Mouse (Mus musculus): Measurements from ENCODE around the gene Nbl1.

The Nbl1 gene

DNA sequence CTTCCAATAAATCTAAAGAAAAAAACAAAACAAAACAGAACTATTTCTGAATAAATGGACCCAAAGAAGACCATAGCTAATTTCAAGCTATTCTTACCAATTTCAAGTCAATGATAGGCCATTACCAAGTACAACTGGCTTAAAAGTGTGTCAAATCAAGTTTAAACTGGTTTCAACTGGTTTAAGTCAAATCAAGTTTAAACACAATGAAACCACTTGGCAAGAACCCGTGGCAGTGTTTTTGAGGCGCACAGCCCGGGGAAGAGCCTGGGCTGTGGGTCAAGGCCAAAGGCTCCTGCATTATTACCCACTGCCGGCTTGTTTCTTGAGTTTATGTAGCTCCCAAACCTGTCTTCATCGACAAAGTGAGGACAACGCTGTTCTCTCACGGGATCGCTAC lies 7.5 kb upstream of the Nbl1 start:
- in situ Hi-C loops (cut with MboI, MseI) = no loop called here

DNA sequence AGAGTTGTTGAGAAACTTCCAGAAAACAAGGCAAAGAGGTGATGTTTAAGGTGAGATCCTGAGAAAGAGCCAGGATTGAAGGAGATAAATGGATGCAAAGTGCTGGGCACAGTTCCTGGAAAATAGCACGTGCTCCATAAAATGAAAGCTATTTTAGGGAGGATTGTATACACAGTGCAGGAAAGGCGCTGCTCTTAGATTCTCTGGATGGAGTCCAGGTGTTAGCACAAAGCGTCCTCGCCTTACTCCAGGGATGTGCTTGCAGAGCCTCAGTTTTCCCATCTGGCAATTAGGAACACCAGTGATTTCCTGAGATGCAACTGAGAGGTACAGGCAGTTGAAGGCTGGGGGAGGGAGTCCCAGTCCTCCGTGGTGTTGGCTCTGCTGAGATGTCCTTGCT lies 3.4 kb upstream of the Nbl1 start:
- in situ Hi-C loops (cut with MboI, MseI) = no loop called here

DNA sequence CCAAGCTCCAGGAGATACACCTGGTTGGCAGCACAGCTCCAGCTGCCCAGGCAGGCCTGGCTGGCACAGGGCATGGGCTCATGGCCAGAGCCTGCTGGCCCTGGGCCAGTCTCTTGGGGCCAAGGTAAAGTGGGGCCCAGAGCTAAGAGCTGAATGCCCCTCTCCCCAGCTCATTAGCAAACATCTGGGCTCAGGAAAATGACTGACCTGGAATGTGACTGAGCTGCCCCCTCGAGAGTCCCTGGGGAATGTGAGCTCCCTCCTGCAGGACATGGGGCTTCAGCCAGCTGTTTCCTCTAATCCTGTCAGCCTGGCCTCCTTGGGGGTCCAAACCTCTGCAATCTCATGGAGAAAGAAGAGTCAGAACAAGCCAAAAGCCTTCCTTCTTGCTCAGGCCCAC lies 2.6 kb upstream of the Nbl1 start:
- in situ Hi-C loops (cut with MboI, MseI) = no loop called here

DNA sequence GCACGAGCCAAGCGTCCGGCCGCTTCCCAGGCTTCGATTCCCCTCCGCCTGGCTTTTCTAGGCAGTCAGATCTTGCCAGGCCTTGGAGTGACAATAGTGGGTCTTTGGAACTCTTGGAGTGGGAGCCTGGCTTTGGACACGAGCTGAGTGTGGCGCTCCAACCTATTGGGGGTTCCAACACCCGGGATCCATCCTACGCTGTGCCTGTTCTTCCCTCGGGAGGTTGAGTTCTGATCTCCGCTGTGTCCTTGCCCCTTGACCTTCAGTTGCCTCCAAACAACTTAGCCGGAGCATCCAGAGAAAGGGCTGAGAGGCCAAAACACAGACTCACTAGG lies 370 bp upstream of the Nbl1 start:
- in situ Hi-C loops (cut with MboI, MseI) = no loop called here

DNA sequence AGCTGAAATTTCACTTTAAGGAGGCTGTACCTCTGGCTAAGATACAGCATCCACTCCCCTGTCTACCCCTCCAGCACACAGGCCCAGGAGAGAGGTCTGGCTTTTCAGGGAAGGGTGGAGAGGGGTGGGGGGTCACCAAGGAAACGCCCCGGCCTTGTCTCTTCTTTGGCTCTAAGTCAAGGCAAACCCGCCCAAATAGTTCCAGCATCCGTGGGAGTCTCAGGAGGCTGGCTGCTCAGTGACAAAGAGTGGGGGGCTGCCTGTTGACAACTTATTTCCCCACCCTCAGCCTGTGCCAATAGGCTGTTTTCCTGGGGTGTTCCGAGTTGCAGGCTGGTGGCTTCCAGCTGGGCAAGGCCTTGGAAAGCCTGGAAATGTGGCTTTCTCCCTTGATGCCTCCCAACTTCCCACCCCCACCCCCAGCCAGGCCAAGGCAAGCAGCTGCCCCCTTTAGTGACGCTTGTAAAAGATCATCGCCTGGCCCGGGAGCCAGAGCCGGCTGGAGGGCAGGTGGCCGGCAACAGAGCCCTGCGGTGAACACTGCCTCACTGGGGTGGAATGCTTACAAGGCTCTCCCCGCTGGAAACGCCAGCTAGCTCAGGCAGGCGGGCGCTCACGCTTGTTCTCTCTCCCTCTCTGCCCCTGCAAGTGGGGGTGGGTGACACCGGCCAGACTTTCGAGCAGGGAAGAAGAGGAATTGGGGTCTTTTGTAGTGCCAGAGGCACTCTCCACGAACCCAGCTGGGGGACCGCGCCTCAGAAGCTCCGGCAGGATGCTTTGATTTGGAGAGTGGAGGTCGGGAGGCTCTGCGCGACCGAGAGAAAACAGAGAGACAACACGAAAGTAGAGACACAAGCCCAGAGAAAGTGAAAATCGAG lies 1.1 kb downstream of the Nbl1 start:
- in situ Hi-C loops (cut with MboI, MseI) = no loop called here

DNA sequence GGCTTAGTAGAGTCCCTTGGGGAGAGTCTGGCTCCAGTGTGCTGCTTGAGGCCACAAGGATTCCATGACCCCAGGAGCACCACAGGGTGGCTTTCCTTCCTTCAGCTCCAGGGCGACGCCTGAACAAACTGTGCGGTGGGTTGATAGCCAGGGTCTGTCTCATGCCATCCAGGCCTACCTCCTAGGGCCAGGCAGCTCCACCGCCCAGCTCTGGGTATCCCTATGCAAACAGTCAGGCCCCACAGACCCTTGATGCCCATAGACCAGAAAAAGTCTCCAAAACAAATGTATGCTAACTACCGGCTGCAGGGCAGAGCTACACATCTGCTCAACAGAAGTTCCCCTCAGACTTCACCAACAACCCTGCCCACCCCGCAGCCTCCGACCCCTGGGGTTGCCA lies 1.7 kb downstream of the Nbl1 start:
- in situ Hi-C loops (cut with MboI, MseI) = no loop called here

DNA sequence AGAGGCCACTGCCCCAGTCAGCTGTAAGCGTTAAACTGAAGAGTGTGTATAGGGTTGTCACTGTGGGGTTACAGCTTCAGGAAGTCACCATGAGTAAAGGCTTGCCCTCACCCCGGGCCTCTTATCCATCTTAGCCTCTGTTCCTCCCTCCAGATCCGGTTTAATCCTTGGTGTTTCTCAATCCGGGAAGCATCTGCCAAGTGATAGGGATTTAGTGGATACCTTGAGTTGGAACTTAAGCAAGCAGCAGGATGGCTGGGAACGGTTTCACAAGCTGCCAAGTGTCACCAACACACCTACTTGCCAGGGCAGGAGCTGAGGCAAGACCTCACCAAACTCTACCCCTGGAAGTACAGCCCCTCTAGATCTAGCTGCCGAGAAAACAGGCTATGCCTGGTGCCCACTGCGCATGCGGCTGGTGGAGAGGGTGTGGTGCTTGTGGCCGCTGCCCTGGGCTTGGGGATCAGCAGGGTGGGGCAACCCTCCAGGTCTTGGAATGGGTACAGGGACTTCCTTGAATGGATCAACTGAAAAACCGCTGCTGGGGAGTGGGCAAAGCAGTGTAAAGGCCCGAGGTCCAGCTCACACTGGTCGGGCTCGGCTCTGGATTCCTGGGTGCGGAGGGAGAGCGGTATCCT lies 2.4 kb downstream of the Nbl1 start:
- in situ Hi-C loops (cut with MboI, MseI) = no loop called here

DNA sequence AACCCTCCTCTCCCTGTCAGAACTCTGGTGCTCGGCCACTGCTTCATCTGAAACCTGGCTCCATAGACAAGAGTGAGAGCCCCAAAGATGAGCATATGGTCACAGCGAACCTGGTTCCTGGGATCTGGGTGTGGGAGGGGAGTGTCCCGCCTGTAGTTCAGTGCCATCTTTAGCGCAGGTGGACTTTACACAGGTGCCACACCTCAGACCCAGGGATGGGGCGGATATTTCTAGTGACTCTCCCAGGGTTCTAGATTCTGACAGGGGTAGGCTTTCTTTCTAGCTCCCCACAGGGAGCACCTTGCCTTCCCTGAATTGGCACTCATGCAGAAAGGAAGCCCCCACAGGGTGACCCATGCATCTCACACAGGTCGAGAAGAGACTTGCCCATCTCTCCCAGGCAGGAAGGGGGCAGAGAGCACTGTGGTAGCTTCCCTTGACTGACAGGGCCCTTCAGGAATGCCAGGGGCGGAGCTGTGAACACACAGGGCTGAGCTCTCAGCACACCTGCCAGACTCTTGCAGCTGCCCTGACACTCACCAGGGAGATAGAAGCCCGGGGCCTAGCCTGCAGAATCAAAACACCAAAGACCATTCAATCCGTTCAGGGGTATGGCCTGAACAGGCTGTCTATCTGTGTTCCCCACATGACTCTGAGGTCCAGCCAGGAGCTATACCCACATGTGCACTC lies 3.7 kb downstream of the Nbl1 start:
- in situ Hi-C loops (cut with MboI, MseI) = loop anchor here (5.0 to 10.0 kb wide), 2 partner anchors 133 to 226 kb away; partner anchors contain the start of genes Akr7a5 and Pqlc2

DNA sequence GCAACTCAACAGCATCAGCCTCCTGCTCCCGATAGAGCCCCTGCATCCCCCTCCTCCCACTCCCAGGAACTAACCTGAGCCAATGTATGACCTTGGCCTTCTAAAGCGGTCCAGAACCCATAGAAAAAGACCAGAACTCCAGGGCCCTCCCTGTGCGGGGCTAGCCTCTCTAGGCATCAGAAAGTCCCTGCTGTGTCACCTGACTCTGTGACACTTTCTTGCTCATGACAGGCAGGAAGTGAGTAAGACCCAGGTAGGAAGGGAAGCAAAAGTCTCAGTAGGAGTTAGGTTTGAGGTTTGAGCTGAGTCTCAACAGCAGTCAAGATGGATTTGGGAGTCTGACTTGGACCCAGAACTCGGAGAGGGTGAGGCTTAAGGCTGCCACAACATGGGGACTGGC lies 5.8 kb downstream of the Nbl1 start:
- in situ Hi-C loops (cut with MboI, MseI) = loop anchor here (5.0 to 10.0 kb wide), 2 partner anchors 135 to 228 kb away; partner anchors contain the start of genes Akr7a5 and Pqlc2

DNA sequence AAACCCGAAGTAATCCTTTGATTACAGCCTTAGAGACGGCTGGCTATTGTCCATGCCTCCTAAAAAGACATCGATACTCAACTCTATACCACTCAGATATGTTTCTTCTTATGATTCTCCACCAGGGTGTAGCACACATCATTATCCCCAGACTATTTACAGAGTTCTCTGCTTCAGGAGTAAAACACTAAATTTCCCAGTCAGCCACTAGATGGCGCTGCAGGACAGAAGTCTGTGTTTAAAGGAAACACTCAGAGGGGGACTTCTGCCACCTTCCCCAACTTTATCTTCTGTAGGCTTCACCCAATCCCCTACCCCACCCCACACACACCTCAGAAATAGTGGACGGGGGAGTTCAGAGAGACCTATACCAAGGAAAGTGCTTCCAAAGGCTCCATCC lies 6.8 kb downstream of the Nbl1 start:
- in situ Hi-C loops (cut with MboI, MseI) = loop anchor here (5.0 to 10.0 kb wide), 2 partner anchors 136 to 229 kb away; partner anchors contain the start of genes Akr7a5 and Pqlc2

DNA sequence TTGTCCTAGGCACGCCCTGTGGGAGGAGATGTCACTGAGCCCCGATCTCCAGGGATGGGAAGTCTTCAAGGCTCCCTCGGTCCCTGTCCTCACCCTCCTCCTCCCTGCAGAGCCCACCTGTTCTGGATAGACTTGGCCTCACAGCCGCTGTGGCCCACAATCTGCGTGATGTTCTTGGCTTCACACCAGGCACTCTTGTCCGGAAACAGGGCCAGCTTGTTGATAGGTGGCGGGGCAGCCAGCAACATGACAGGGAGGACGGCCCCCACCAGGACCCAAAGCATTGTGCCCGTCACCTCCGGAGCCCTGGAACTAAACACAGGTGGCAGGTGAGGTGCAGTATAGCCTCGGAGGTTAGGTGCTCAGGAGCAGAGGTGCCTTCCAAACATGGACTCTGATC lies 7.5 kb downstream of the Nbl1 start:
- in situ Hi-C loops (cut with MboI, MseI) = loop anchor here (5.0 to 10.0 kb wide), 2 partner anchors 137 to 229 kb away; partner anchors contain the start of genes Akr7a5 and Pqlc2

DNA sequence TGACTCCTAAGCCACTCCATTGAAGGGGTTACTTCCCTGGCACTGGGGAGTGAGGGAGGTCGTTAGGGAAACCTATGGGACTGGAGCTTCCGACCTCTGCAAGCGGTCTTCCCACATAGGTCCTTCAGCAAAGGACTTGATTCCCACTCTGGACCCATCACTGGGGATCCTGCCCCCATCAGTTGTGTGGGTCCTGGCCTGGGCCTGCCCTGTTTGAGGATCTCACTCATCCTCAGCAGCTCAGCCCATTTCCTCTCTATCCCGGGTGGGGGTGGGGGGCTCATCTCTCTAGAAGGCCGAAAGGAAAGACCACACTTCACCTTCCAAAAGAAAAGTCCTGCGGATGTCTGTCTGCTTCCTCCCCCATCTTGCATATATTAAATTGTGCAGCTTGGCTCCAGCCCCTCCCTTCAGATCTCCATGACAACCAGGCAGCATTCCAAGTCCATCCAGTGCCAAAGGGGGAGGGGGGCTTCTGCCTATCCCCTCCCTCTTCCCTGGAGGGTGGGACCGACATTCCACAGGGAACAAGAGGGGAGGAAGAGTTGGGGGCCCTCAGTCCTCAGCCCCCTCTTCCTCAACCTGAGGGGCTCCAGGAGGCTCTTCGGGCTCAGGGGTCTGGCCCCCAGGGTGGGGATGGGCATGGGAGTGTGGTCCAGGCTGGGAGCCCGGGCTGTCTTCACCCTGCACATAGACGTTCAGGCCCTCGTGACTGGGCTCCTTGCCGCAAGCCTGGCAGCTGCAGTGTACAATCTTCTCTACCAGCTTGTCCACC lies 9.8 kb downstream of the Nbl1 start:
- in situ Hi-C loops (cut with MboI, MseI) = loop anchor here (10.0 kb wide), 1 partner anchor 232 kb away; the partner anchor contains the start of genes Akr7a5 and Pqlc2

DNA sequence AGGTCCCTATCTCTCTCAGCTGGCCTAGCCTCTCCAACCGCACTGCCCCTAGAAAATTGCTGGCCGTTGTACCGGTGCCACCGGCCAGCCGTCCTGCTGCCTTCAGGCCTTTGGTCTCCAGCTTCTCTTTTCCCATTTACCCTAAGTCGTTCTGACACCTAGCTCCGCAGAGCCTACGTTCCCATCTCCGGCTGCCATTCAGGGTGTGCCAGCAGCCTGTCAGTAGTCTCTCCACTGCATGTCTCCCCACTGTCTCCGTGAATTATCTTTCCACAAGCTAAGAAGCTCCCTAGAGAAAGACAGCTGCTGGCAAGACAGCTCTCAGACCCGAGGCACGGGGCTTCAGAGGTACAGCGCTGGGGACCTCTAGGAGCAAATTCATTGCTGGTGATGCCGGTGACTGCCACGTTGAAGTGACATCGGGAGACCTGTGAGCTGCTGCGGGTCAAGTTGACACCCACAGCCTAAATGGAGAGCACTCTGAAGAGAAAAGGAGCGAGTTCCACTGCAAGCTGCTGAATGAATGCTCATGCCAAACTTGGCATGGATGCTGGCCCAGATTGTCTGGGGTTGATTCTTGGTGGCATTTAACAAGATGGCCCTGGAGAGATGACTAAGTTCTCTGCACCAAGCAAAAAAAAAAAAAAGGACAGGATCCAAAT lies 11.4 kb downstream of the Nbl1 start:
- in situ Hi-C loops (cut with MboI, MseI) = loop anchor here (10.0 kb wide), 1 partner anchor 233 kb away; the partner anchor contains the start of genes Akr7a5 and Pqlc2

DNA sequence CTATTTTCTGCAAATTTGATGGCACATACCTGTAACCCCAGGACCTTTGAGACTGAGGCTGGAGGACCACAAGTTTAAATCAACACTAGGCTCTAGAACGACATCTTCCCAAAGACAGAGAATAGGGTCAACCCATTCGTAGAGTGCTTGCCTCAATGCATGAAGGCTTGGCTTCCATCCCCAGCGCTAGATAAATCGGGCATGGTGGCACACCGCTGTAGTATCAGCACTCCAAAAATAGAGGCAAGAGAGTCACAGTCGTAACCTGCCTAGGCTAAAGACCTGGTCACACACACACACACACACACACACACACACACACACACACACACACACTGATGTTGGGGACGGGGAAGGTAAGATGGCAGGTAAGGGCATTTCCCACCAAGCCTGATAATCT lies 12.5 kb downstream of the Nbl1 start:
- in situ Hi-C loops (cut with MboI, MseI) = loop anchor here (10.0 kb wide), 1 partner anchor 235 kb away; the partner anchor contains the start of genes Akr7a5 and Pqlc2

DNA sequence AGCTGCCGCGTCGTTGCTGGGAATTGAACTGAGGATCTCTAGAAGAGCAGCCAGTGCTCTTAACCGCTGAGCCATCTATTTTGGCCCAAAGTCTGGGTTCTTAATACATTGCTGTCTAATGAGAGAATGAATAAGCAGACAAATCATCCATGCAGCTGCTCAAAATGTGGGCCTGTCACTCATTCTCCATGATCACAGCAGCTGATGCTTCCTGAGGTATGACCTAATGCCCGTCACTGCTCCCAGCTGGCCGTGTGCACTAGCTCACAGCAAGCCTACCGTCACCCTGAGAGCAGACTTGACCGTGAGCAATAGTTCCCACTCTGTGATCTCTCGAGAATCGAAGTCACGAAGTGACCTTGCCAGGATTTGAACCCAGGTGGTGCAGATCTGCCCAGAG lies 13.4 kb downstream of the Nbl1 start:
- in situ Hi-C loops (cut with MboI, MseI) = loop anchor here (5.0 kb wide), 1 partner anchor 152 kb away; no protein-coding TSS in a partner anchor

DNA sequence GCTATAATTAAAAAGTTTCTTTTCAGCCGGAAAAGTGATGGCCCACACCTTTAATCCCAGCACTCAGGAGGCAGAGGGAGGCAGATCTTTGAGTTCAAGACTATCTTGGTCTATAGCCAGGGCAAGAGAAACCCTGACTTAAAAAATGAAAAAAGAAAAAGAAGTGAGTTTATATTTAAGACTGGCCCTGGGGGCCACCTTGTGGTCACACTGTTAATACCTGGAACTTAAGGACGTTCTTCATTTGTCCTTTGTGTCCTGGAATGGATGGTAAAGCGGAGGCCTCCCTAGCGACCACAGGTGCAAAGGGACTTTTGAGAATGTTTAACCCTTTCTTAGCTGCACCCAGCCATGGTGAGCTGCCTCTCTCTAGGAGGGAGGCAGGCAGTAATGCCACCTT lies 14.1 kb downstream of the Nbl1 start:
- in situ Hi-C loops (cut with MboI, MseI) = loop anchor here (5.0 kb wide), 1 partner anchor 151 kb away; no protein-coding TSS in a partner anchor

DNA sequence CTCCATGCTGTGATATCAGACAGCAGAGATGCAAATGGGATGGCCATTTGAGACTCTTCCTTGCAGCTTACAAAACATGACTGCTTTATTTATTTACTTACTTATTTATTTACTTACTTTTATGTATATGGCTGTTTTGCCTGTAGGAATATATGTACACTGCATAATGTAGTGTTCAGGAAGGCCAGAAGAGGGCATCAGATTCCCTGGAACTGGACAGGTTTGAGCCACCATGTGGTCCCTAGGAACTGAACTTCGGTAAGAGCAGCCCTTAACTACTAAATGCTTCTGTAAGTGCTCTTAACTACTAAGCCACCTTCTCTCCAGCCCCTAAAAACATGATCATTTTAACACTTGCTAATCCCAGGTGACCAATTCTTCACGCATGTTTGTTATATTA lies 14.5 kb downstream of the Nbl1 start:
- in situ Hi-C loops (cut with MboI, MseI) = loop anchor here (5.0 kb wide), 1 partner anchor 151 kb away; no protein-coding TSS in a partner anchor

DNA sequence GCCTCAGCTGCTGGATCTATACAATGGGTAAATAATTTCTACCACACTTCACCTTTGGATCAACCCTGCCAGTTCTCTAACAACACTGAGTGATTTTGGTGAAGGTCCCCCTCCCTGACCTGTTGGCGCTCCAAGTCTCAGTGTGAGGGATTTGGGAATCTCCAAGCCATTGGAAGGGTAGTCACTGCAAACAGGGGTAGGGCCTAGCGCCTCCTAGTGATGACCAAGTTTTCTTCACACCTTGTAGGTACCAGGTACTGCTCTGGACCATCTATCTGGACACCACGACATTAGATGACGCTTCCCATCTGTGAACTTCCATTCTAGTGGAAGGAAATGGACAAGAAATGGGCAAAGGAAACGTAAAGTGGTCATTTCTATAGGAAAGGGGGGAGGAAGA lies 16.9 kb downstream of the Nbl1 start:
- in situ Hi-C loops (cut with MboI, MseI) = loop anchor here (5.0 kb wide), 1 partner anchor 149 kb away; no protein-coding TSS in a partner anchor

DNA sequence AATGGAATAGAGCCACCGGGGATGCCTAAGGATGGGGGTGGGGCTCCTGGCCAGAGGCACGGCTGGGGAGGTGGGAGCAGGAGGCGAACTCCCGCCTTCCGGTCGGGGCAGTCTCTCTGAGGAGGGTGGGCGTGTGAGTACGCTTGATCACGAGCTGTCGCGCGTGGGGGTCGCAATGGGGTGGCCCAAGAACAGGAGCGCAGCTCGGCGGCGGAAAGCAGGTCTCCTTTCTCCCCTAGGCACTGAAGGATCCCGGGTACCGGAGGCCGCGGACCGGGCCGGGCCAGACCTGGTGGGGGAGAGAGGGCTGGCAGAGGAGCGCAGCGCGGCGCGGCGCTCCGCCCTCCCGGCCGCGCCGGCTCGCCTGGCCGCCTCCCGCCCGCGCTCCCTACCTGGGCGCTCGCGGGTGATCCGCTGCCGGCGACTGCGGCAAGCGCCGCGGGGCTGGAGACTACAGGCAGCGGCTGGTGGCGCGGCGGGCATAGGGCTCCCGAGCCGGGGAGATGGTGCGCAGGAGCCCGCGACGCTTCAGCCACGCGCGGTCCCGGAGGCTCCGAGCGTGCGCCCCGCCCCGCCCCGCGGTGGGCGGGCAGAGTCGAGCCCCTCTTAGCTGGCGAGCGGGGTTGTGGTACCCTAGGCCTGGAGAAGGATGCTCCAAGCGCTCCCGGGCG lies 17.6 kb downstream of the Nbl1 start, which contains the start of gene Htr6:
TSS of gene Htr6 (minus strand) at position 530 of the 671 bp plus-strand sequence.
- in situ Hi-C loops (cut with MboI, MseI) = loop anchor here (5.0 kb wide), 1 partner anchor 148 kb away; no protein-coding TSS in a partner anchor

DNA sequence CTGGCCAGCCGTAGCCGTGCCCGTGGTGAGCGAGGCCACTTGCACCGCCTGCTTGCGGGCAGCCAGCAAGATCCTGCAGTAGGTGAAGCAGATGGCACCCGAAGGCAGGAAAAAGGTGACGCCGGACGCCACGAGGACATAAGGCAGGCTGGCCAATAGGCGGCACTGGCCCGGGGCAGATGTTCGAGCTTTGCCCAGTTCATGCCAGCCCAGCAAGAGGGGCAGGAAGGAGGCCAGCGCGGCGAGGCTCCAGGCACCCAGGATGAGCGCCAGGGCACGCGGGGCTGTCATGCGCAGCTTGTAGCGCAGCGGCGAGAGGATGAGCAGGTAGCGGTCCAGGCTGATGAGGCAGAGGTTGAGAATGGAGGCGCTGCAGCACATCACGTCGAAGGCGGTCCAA lies 18.7 kb downstream of the Nbl1 start:
- in situ Hi-C loops (cut with MboI, MseI) = loop anchor here (25.0 kb wide), 1 partner anchor 788 kb away; no protein-coding TSS in a partner anchor
